Mouse (Mus musculus) heart, adult 2 months (tissue): ENCODE measurements around the gene Enah. TPM values are rescaled to one million over a fixed set of nuclear protein-coding genes. Genes with fewer than 3 reads are reported as not detected.

ENCODE experiments used
- DNase-seq, 2 experiments: peaks; one replicate each; pipeline ENCODE4 v3.0.0; 2021
- H3K27ac ChIP-seq: fragments of 200-600 bp; 2 replicates; pipeline ENCODE4 v1.8.1; 2022
- H3K27me3 ChIP-seq: fragments of 200-500 bp; 2 replicates; pipeline ENCODE4 v1.6.1; 2012; ENCODE audit warnings: mild to moderate bottlenecking, low read length, inconsistent platforms, mixed read lengths; ENCODE audit not compliant: control insufficient read depth, insufficient read depth
- H3K36me3 ChIP-seq: fragments of 200-500 bp; 2 replicates; pipeline ENCODE4 v1.6.1; 2012; ENCODE audit warnings: low read length, inconsistent platforms; ENCODE audit not compliant: control insufficient read depth, insufficient read depth
- H3K4me1 ChIP-seq: fragments of 200-500 bp; 2 replicates; pipeline ENCODE4 v1.6.1; 2011; ENCODE audit warnings: low read length; ENCODE audit not compliant: control insufficient read depth, insufficient read depth
- H3K4me3 ChIP-seq: fragments of 200-600 bp; 2 replicates; pipeline ENCODE4 v1.8.1; 2022
- H3K79me2 ChIP-seq: fragments of 200-500 bp; replicated peaks from 2 replicates; pipeline ENCODE4 v1.6.1; 2012; ENCODE audit warnings: mild to moderate bottlenecking, inconsistent platforms, low read length, moderate library complexity, mixed read lengths; ENCODE audit not compliant: control insufficient read depth, insufficient read depth
- H3K9ac ChIP-seq: fragments of 200-500 bp; 2 replicates; pipeline ENCODE4 v1.6.1; 2012; ENCODE audit warnings: low read depth, mild to moderate bottlenecking, control low read depth, inconsistent platforms, low read length, mixed read lengths
- CTCF ChIP-seq: fragments of 200-600 bp; IDR thresholded peaks from 2 replicates; pipeline ENCODE4 v1.8.1; 2022; ENCODE audit warnings: antibody characterized with exemption, mild to moderate bottlenecking, moderate library complexity
- EP300 ChIP-seq: fragments of 200-500 bp; IDR thresholded peaks from 2 replicates; pipeline ENCODE4 v1.6.1; 2011; ENCODE audit warnings: low read depth, low read length, control low read depth; ENCODE audit not compliant: insufficient read depth
- POLR2A ChIP-seq: fragments of 200-500 bp; IDR thresholded peaks from 2 replicates; pipeline ENCODE4 v1.6.1; 2011; ENCODE audit warnings: mild to moderate bottlenecking, low read depth, low read length, control low read depth; ENCODE audit not compliant: insufficient read depth
- WGBS: fragments of 180-500 bp; shearing (Covaris S2); methylation state at CpG from one replicate; pipeline ENCODE4 v1.1.7; 2018; 5-methylcytosine and 5-hydroxymethylcytosine counted together
- intact Hi-C: fragments of 180-260 bp; cut with DNase I; formaldehyde crosslinking; loops from one replicate; pipeline ENCODE4 v1.15.1; 2025
- long read RNA-seq: library from polyadenylated mRNA; stranded (forward); transcript quantifications from one replicate; pipeline ENCODE4 v2.0.0, GENCODE M21; 2021
- polyA plus RNA-seq: library from polyadenylated mRNA; depleted of rRNA; stranded (reverse); fragments of >200 nt; gene quantifications from 2 replicates; pipeline ENCODE4 v1.2.3, GENCODE M21; 2012; rRNA removed
- total RNA-seq, 2 experiments: library from RNA; stranded (reverse); gene quantifications; 2 replicates each; pipeline ENCODE4 v1.2.3; 2021

The Enah gene
- total RNA-seq = 100 to 1,000 TPM; 101 to 124 TPM
- 28.3 and 39.7 TPM in 2 replicates for polyA plus RNA-seq
- long read RNA-seq, full-length matches to known transcripts = 4 of 29 reads
- long read RNA-seq, partial matches to known transcripts = 9 of 29 reads
- long read RNA-seq, other reads (novel, unspliced or antisense) = 16 of 29 reads

- Histone ChIP-seq H3K9ac (peak within 1 kb of the TSS; percentile 96), H3K4me1 (peaks cover 3% of the 10 kb centered on the region), H3K36me3 (peaks cover 5% of the 10 kb centered on the region), H3K79me2 (peaks cover 4% of the 10 kb centered on the region), H3K27me3 (no peaks in the 10 kb centered on the region; the same call in 1 of the 2 replicates), H3K27ac (peak within 1 kb of the TSS; percentile 78), H3K4me3 (peak within 1 kb of the TSS; percentile 93)
- no peak for TF ChIP-seq POLR2A
- TF ChIP-seq CTCF = no peak
- TF ChIP-seq EP300 = no peak
- intact Hi-C loops = loop anchor here (5.0 to 10.0 kb wide), 3 partner anchors 43 to 95 kb away; no protein-coding TSS in a partner anchor
- whole genome bisulfite sequencing = 2% methylated on average over 54 of the region's 109 CpGs
- peak; percentile 79 to 82 for DNase-seq
Measured at GRCm38 (mm10) chr1:182019926-182020801, at the start of gene Enah. Gene Enah, minus strand, starts transcription at chr1:182019990.

DNA sequence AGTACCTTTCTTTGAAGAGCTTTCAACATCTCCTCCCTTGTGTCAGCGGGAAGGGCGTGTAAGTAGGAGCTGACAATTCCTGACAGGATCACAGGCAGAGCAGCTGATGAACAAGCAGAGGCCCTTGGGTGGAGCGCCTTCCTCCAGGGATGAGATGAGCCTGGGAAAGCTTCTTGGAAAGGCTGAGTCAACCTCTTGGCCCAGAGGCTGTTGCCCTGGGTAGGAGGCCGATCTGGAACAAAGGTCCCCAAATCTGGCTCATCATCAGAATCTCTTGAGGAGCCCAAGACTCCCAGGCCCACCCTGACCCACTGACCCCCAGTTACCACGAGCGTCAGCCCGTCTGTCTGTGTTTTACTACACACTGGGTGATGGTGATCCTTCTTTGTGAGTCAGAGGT lies 48.3 kb upstream of the Enah start:
- no peaks in the 10 kb centered on the region for H3K36me3 ChIP-seq
- H3K4me3 ChIP-seq = no peak overlapping the region
- no peak for DNase-seq
- H3K27ac ChIP-seq = no peak overlapping the region
- no peaks in the 10 kb centered on the region for H3K27me3 ChIP-seq
- TF ChIP-seq CTCF (no peak), EP300 (no peak), POLR2A (no peak)
- H3K4me1 ChIP-seq = no peaks in the 10 kb centered on the region; the same call in 1 of the 2 replicates
- H3K79me2 ChIP-seq = no peaks in the 10 kb centered on the region
- intact Hi-C loops = no loop called here
- 67% methylated on average over 7 of the region's 7 CpGs for WGBS
- no peak overlapping the region for H3K9ac ChIP-seq

GRCm38 (mm10) chr1:182066527-182067465 lies 47.0 kb upstream of the Enah start:
- TF ChIP-seq EP300 (no peak), POLR2A (no peak), CTCF (no peak)
- 68% methylated on average over 9 of the region's 9 CpGs for WGBS
- DNase-seq = no peak

GRCm38 (mm10) chr1:182063716-182064115 lies 43.9 kb upstream of the Enah start:
- H3K36me3 ChIP-seq = no peaks in the 10 kb centered on the region
- TF ChIP-seq POLR2A (no peak), CTCF (no peak), EP300 (no peak)
- H3K4me1 ChIP-seq = no peaks in the 10 kb centered on the region
- no peaks in the 10 kb centered on the region for H3K27me3 ChIP-seq
- intact Hi-C loops = no loop called here
- H3K9ac ChIP-seq = no peak overlapping the region
- no peak for DNase-seq
- no peaks in the 10 kb centered on the region for H3K79me2 ChIP-seq
- no peak overlapping the region for H3K27ac ChIP-seq
- H3K4me3 ChIP-seq = no peak overlapping the region
- WGBS = 68% methylated on average over 8 of the region's 8 CpGs

More at GRCm38 (mm10) chr1:182066527-182067465, 47.0 kb upstream of the Enah start:
- no peak overlapping the region for H3K27ac ChIP-seq
- intact Hi-C loops = no loop called here
- no peaks in the 10 kb centered on the region for H3K27me3 ChIP-seq
- H3K4me1 ChIP-seq = no peaks in the 10 kb centered on the region
- H3K36me3 ChIP-seq = no peaks in the 10 kb centered on the region
- H3K9ac ChIP-seq = no peak overlapping the region
- H3K79me2 ChIP-seq = no peaks in the 10 kb centered on the region
- no peak overlapping the region for H3K4me3 ChIP-seq

DNA sequence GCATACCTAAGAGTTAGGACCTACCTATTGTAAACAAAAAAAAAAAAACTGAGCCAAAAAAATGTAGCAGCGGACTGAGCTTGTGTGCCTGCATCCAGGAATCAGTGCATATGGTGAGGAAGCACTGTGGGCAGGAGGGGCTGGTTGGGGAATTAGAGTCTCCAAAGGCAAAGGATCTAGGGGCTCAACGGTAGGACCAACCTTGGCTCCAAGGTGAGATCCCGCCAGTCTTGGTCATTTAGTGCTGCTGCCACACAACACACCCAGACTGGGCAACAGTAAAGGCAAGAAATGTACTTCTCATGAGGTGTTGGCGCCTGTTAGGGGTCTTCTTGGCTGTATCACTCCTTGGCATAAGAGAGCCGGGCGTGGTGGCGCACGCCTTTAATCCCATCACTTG lies 43.0 kb upstream of the Enah start:
- WGBS = 96% methylated on average over 8 of the region's 8 CpGs
- intact Hi-C loops = no loop called here
- Histone ChIP-seq H3K27me3 (no peaks in the 10 kb centered on the region), H3K79me2 (no peaks in the 10 kb centered on the region), H3K36me3 (no peaks in the 10 kb centered on the region), H3K9ac (no peak overlapping the region), H3K4me1 (no peaks in the 10 kb centered on the region), H3K4me3 (no peak overlapping the region), H3K27ac (no peak overlapping the region)
- TF ChIP-seq CTCF (no peak), EP300 (no peak), POLR2A (no peak)
- no peak for DNase-seq
